Mouse (Mus musculus) bone marrow, adult 2 months (tissue): ENCODE measurements around the gene Plk5.

Experiments used
- CTCF ChIP-seq: fragments of 200-500 bp; IDR thresholded peaks from 2 replicates; pipeline ENCODE4 v1.5.1; 2011; ENCODE audit warnings: low read length, control low read depth; ENCODE audit not compliant: control insufficient read depth, insufficient read depth
- POLR2A ChIP-seq: fragments of 200-500 bp; IDR thresholded peaks from 2 replicates; pipeline ENCODE4 v1.6.1; 2011; ENCODE audit warnings: low read depth, mild to moderate bottlenecking, control low read depth, low read length, borderline replicate concordance; ENCODE audit not compliant: control insufficient read depth

GRCm38 (mm10) chr10:80342305-80342748 lies 13.9 kb upstream of the Plk5 start:
- TF ChIP-seq CTCF (no peak), POLR2A (no peak)
